Mouse (Mus musculus) ES-E14 (cell line): ENCODE measurements around the gene Clstn1.

Experiments used
- CHD2 ChIP-seq: IDR thresholded peaks from 2 replicates; pipeline ENCODE4 v1.6.1; 2014; ENCODE audit warnings: mild to moderate bottlenecking, low read depth, low read length, inconsistent platforms
- MAFK ChIP-seq: IDR thresholded peaks from 2 replicates; pipeline ENCODE4 v1.6.1; 2014; ENCODE audit warnings: mild to moderate bottlenecking, low read depth, low read length, inconsistent platforms; ENCODE audit not compliant: insufficient read depth

DNA sequence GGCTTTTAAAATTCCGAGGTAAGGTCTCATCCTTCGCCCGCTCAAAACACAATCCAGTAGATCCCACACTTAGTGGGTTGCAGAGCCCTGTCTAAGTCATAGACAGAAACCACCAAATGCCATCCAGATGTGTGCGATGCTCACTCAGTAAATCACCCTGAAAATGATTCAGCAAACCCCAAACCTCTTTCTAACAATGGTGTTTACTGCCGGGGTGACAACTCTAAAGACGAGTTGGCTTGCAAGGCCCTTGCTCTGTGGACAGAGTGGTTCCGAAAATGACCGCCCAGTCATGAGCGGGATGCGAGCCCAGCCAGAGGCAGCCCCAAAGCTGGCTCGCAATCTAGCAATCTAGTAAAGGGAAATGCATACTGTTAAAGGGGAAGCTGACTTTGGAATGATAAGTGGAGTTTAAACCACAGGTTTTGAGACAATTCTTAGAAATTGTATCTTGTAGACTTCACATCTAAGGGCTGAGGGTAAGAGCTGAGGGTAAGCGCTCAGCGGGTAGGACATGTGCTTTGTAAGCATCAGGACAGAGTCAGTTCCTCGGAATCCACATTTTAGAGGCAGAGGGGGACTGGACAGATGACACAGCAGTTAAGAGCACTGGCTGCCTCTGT, 75.8 kb downstream of the Clstn1 start:
- TF ChIP-seq CHD2: no peak
- no peak for TF ChIP-seq MAFK
